Mouse (Mus musculus) forebrain, embryonic 11.5 days (tissue): ENCODE measurements at regions not wholly inside any gene's neighbourhood (a gene's known extent, or its start where the extent isn't known, plus 50 kb on each side); places are given as distances from the start of the nearest gene placed in this dataset.

Experiments
- ATAC-seq: fragments of 200-750 bp; cut with Nextera tagmentation; replicated peaks from 2 replicates; pipeline ENCODE4 v1.8.0; 2017; ENCODE audit warnings: moderate TSS enrichment; ENCODE audit not compliant: low FRiP score
- DNase-seq: peaks from one replicate; pipeline ENCODE4 v3.0.0-alpha.2; 2017; ENCODE audit warnings: low spot score
- H3K27ac ChIP-seq: fragments of 300-500 bp; sonication (generic); 2 replicates; pipeline ENCODE4 v1.5.1; 2014; ENCODE audit warnings: low read depth, low read length
- H3K27me3 ChIP-seq: fragments of 300-500 bp; sonication (generic); 2 replicates; pipeline ENCODE4 v1.6.1; 2014; ENCODE audit warnings: mild to moderate bottlenecking, low read length, mixed read lengths; ENCODE audit not compliant: control insufficient read depth, insufficient read depth
- H3K36me3 ChIP-seq: fragments of 300-500 bp; sonication (generic); 2 replicates; pipeline ENCODE4 v1.6.1; 2014; ENCODE audit warnings: mild to moderate bottlenecking, low read length, moderate library complexity, mixed read lengths; ENCODE audit not compliant: control insufficient read depth, insufficient read depth
- H3K4me1 ChIP-seq: fragments of 300-500 bp; sonication (generic); replicated peaks from 2 replicates; pipeline ENCODE4 v1.6.1; 2014; ENCODE audit warnings: low read length, mixed read lengths; ENCODE audit not compliant: control insufficient read depth, insufficient read depth
- H3K4me2 ChIP-seq: fragments of 300-500 bp; sonication (generic); 2 replicates; pipeline ENCODE4 v1.6.1; 2014; ENCODE audit warnings: low read depth, mild to moderate bottlenecking, low read length, moderate library complexity, mixed read lengths; ENCODE audit not compliant: severe bottlenecking
- H3K4me3 ChIP-seq: fragments of 300-500 bp; sonication (generic); 2 replicates; pipeline ENCODE4 v1.5.1; 2014; ENCODE audit warnings: low read depth, low read length
- H3K9ac ChIP-seq: fragments of 300-500 bp; sonication (generic); 2 replicates; pipeline ENCODE4 v1.6.1; 2014; ENCODE audit warnings: low read length
- H3K9me3 ChIP-seq: fragments of 300-500 bp; sonication (generic); 2 replicates; pipeline ENCODE4 v1.6.1; 2016; ENCODE audit warnings: low read length, mixed read lengths; ENCODE audit not compliant: control insufficient read depth
- WGBS: fragments of 180-500 bp; shearing (Covaris S2); extraction: QIAGEN DNeasy Blood & Tissue Kit; methylation state at CpG from one replicate; pipeline ENCODE4 v1.1.7; 2014; 5-methylcytosine and 5-hydroxymethylcytosine counted together

DNA sequence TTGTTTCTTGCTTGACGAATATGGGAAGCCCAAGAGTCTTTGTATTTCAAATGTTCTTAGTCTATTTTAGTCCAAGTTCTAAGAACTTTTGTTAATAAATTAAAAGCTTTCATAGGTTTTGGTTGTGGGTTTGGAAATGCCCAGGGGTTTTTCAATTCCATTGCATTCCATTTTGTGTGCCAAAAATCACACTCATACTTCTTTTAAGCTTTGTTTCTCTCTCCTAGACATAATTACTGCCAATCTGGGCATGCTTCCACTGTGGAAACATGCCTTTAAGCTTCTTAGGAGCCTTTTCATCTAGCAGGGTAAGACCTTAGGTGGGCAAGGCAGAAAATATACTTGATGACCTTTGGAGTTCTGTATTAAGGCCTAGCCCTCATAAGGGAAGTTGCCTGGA, 70.4 kb upstream of the C1qtnf3 start:
- Histone ChIP-seq H3K27me3 (no peaks in the 10 kb centered on the region), H3K9ac (no peak overlapping the region), H3K4me2 (no peak overlapping the region), H3K4me3 (no peak overlapping the region), H3K9me3 (no peaks in the 10 kb centered on the region), H3K4me1 (no peaks in the 10 kb centered on the region), H3K36me3 (no peaks in the 10 kb centered on the region), H3K27ac (no peak overlapping the region)
- 83% methylated on average over 1 of the region's 1 CpGs for WGBS
- ATAC-seq (no peak), DNase-seq (no peak)

DNA sequence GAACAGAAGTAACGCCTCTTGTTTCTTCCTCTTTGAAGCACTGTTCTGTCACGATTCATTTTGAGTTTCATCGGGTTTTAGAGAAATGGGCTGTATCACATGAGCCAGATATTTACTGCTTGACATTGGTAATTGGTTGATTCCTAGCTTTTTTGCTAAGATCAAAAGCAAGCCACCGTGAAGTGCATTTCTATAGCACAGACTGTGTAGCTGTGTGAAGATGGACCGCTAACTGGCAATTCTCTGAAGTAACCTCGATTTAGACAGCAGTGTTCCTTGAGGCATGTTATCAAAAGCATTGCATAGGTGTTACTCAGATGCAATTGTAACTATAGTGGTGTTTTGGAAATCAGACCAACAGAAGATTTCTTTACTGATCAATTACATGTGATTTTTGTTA, 64.1 kb upstream of the C1qtnf3 start:
- ATAC-seq, result no peak
- DNase-seq, result no peak
- H3K27me3 ChIP-seq, result no peaks in the 10 kb centered on the region
- no peaks in the 10 kb centered on the region for H3K9me3 ChIP-seq
- H3K9ac ChIP-seq, result no peak overlapping the region
- H3K36me3 ChIP-seq, result no peaks in the 10 kb centered on the region
- no peak overlapping the region for H3K4me2 ChIP-seq
- no peak overlapping the region for H3K27ac ChIP-seq
- WGBS, result 93% methylated on average over 6 of the region's 6 CpGs
- H3K4me3 ChIP-seq, result no peak overlapping the region
- H3K4me1 ChIP-seq, result no peaks in the 10 kb centered on the region

DNA sequence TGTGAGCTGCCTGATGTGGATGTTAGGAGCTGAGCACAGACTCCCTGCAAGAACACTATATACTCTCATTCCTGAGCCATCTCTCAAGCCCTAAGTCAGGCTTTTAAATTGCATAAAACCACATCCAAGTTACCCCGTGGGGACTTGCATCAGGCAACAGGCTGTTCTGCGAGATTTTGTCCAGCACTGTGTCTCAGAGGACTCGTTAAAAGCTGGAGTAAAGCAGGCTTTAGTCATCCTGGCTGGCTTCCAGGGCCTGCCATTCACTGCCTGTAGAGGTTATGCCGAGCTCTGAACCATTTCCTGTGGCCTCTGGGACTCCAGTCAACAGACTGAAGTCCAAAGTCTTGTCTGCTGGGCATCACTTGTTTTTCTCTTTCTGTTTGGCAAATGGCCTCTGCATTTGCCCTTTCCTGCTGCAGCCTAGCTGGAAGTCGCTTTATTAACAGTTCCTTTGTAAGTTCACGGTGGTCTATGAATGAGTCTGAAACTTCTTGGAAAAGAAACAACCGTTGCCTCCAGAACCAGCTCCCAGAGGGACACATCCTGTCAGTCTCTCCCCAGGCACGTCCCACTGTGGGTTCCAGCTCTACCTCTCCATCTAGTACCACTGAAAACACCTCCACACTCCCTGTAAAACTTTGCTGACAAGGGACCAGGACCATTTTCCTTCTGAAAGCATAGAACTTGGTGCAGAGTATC, 61.8 kb upstream of the C1qtnf3 start:
- 64% methylated on average over 8 of the region's 8 CpGs for WGBS
- no peaks in the 10 kb centered on the region for H3K36me3 ChIP-seq
- H3K9me3 ChIP-seq, result no peaks in the 10 kb centered on the region
- no peak overlapping the region for H3K4me2 ChIP-seq
- H3K4me1 ChIP-seq, result no peaks in the 10 kb centered on the region
- no peaks in the 10 kb centered on the region for H3K27me3 ChIP-seq
- no peak for ATAC-seq
- H3K4me3 ChIP-seq, result no peak overlapping the region
- DNase-seq, result no peak
- H3K27ac ChIP-seq, result no peak overlapping the region
- no peak overlapping the region for H3K9ac ChIP-seq

DNA sequence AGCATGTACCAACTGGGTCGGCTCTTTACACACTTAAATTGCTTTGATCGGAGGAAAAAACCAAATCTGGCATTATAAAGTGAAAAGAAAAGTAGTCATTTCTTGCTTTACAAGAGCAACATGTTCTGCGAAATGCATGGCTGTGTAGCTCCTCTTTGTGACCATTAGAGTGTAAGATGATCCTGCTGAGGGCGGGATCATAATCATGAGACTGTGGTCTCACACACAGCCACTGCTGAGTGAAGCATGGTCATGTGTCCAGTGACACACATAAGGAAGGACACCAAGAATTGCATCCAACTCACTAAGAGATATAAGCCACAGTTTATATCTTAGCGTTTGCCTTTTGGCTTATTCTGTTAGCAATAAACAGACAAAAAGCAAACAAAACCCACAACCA, 53.8 kb upstream of the C1qtnf3 start:
- DNase-seq, result no peak
- WGBS, result 90% methylated on average over 5 of the region's 5 CpGs

DNA sequence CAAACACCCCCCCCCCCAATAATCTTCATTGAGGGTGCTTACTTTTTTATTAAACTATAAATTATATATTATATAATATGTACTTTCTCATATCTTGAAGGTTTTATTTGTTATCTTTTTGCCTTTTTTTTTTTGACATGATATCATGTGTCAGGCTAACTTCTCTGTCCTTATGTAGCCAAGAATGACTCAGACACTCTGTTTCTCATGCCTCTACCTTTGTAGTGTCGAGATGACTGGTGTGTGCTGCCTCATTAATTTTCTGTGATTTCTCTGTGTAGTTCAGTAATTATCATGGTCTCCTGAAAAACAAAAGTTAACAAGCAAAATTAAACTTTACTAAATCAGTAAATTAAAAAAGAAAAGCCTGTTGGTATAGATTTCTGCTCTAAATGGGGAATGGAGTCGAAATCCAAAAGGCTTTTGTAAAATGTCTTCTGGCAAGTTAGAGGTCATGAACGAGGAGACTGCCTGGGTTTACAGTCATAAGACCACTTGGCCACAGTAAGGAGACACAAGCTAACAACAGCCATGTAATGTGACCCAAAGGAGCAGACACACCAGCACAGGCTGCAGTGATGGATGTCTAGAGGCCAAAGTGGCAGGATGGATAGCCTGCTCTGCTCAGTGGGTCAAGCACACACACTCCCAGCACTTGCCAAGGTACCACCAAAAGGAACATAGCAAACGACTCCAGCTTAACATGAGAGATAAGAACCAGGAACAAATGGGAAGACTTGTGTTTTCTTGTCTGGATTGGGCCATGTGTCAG, 53.2 kb upstream of the C1qtnf3 start:
- Histone ChIP-seq H3K4me1 (no peaks in the 10 kb centered on the region), H3K36me3 (no peaks in the 10 kb centered on the region), H3K27ac (no peak overlapping the region), H3K27me3 (no peaks in the 10 kb centered on the region), H3K9ac (no peak overlapping the region), H3K4me3 (no peak overlapping the region), H3K9me3 (no peaks in the 10 kb centered on the region), H3K4me2 (no peak overlapping the region)
- ATAC-seq (no peak), DNase-seq (no peak)
- WGBS, result 79% methylated on average over 4 of the region's 4 CpGs

More for the DNA sequence above, 53.8 kb upstream of the C1qtnf3 start:
- no peak for ATAC-seq
- Histone ChIP-seq H3K36me3 (no peaks in the 10 kb centered on the region), H3K9me3 (no peaks in the 10 kb centered on the region), H3K9ac (no peak overlapping the region), H3K4me1 (no peaks in the 10 kb centered on the region), H3K4me3 (no peak overlapping the region), H3K27ac (no peak overlapping the region), H3K4me2 (no peak overlapping the region), H3K27me3 (no peaks in the 10 kb centered on the region)

DNA sequence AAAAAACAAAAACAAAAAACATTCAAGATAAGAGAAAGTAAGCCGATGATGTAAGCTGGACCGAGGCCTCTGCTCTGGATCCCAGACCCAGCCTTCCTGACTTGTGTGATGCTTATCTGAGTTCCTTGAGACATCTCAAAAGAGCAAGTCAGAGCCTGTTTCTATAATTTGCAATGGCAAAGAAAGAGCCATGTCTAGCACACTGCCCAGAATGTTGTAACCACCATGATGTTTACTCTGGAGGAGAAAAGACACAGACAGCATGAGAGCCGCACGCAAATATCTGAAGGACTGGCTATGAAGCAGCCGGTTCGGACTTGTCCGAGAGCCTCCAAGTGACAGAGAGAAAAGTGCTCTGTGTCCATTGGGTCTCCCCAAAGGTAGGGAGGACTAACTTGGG, 52.2 kb upstream of the C1qtnf3 start:
- no peak overlapping the region for H3K27ac ChIP-seq
- no peaks in the 10 kb centered on the region for H3K36me3 ChIP-seq
- no peak for ATAC-seq
- WGBS, result 93% methylated on average over 7 of the region's 7 CpGs
- no peaks in the 10 kb centered on the region for H3K9me3 ChIP-seq
- H3K9ac ChIP-seq, result no peak overlapping the region
- no peaks in the 10 kb centered on the region for H3K4me1 ChIP-seq
- no peak overlapping the region for H3K4me2 ChIP-seq
- no peaks in the 10 kb centered on the region for H3K27me3 ChIP-seq
- H3K4me3 ChIP-seq, result no peak overlapping the region
- no peak for DNase-seq

DNA sequence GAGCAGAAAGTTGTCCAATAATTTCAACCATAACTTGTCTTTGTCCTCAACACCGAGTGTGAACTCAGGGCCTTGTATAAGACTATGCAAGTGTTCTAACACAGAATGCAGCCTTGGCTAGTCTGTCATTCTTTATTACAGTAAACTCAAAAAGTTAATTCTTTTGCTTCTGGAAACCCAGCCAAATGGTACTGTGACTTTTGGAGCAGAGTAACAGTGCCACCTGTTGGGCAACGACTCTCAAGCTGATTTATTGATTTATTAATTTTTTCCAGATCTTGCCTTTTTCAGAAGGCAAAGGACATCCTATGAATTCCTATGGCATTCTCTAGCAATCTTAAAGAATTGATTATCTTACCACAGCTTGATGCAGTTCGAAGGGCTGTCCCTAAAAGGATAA, 51.1 kb upstream of the C1qtnf3 start:
- Histone ChIP-seq H3K27ac (no peak overlapping the region), H3K9me3 (no peaks in the 10 kb centered on the region), H3K27me3 (no peaks in the 10 kb centered on the region), H3K9ac (no peak overlapping the region), H3K4me2 (no peak overlapping the region), H3K36me3 (no peaks in the 10 kb centered on the region), H3K4me3 (no peak overlapping the region), H3K4me1 (no peaks in the 10 kb centered on the region)
- WGBS, result 60% methylated on average over 3 of the region's 3 CpGs
- no peak for ATAC-seq
- DNase-seq, result no peak

DNA sequence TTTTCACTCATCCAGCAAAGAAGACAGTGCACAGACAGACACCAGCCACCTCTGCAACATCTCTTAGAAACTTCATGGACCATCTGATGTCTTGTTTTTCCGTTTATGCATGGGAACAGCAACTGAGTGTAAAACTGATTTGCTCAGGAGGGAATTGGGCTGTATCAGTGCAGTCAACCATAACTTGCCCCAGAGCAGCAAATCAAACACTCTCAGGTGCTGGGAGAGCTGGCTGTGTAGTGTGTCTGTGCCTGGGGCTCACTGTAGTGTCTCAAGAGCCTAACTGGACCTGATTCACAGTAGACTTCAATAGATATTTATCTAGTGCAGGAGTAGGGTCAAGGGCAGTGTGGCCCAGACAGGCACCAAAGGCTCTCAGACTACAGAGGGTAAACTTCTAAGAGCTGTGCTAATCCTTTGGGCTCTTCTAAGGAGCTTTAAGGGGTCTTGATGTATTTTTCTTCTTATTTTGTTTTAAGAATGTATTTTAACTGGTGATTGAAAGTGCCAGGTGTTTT, 50.3 kb upstream of the C1qtnf3 start:
- Histone ChIP-seq H3K4me1 (no peaks in the 10 kb centered on the region), H3K27me3 (no peaks in the 10 kb centered on the region), H3K27ac (no peak overlapping the region), H3K4me2 (no peak overlapping the region), H3K9ac (no peak overlapping the region), H3K36me3 (no peaks in the 10 kb centered on the region), H3K4me3 (no peak overlapping the region), H3K9me3 (no peaks in the 10 kb centered on the region)
- ATAC-seq, result no peak
- no peak for DNase-seq
- 82% methylated on average over 1 of the region's 1 CpGs for WGBS
